Mouse (Mus musculus) heart, embryonic 10.5 days (tissue): Measurements from ENCODE around the gene 1700123K08Rik. TPM values are rescaled to one million over a fixed set of nuclear protein-coding genes. Genes with fewer than 3 reads are reported as not detected.
"Not testable (repeated sequence)": the region's sequence is repeated elsewhere in the genome, so short reads cannot be mapped to it uniquely, and the experiment has no call there.

Experiments used
- DNase-seq: peaks from one replicate; pipeline ENCODE4 v3.0.0-alpha.2; 2017; ENCODE audit warnings: low spot score
- H3K27ac ChIP-seq: fragments of 300-500 bp; sonication (generic); 2 replicates; pipeline ENCODE4 v1.5.1; 2016; ENCODE audit warnings: mild to moderate bottlenecking
- H3K27me3 ChIP-seq: fragments of 300-500 bp; sonication (generic); 2 replicates; pipeline ENCODE4 v1.6.1; 2016; ENCODE audit warnings: mild to moderate bottlenecking; ENCODE audit not compliant: poor library complexity, insufficient read depth, severe bottlenecking
- H3K36me3 ChIP-seq: fragments of 300-500 bp; sonication (generic); 2 replicates; pipeline ENCODE4 v1.6.1; 2016; ENCODE audit warnings: mild to moderate bottlenecking, moderate library complexity
- H3K4me1 ChIP-seq: fragments of 300-500 bp; sonication (generic); 2 replicates; pipeline ENCODE4 v1.6.1; 2016; ENCODE audit warnings: mild to moderate bottlenecking
- H3K4me3 ChIP-seq: fragments of 300-500 bp; sonication (generic); 2 replicates; pipeline ENCODE4 v1.5.1; 2016; ENCODE audit warnings: mild to moderate bottlenecking, moderate library complexity
- H3K9me3 ChIP-seq: fragments of 300-500 bp; sonication (generic); 2 replicates; pipeline ENCODE4 v1.6.1; 2016; ENCODE audit warnings: mild to moderate bottlenecking, moderate library complexity
- WGBS: fragments of 180-500 bp; shearing (Covaris S2); methylation state at CpG from one replicate; pipeline ENCODE4 v1.1.7; 2016; 5-methylcytosine and 5-hydroxymethylcytosine counted together
- microRNA-seq: library from miRNA; unstranded; fragments of <30 nt; microRNA quantifications from one replicate; pipeline ENCODE4, GENCODE M21; 2017
- polyA plus RNA-seq: library from polyadenylated mRNA; unstranded; fragments of >200 nt; fragmentation: Nextera tagmentation; extraction: Ambion mirVana; gene quantifications from 2 replicates; pipeline ENCODE4 v1.2.1, GENCODE M21; 2016

1700123K08Rik gene
- polyA plus RNA-seq, result not detected in 2 replicates

- not testable (repeated sequence) for H3K27ac ChIP-seq, H3K36me3 ChIP-seq, H3K9me3 ChIP-seq, H3K4me1 ChIP-seq, DNase-seq, H3K27me3 ChIP-seq, H3K4me3 ChIP-seq
- WGBS, result 77% methylated on average over 2 of the region's 2 CpGs
Observed at GRCm38 (mm10) chr5:138564612-138565011, at the start of gene 1700123K08Rik. TSS of gene 1700123K08Rik (minus strand) at chr5:138564712.

DNA sequence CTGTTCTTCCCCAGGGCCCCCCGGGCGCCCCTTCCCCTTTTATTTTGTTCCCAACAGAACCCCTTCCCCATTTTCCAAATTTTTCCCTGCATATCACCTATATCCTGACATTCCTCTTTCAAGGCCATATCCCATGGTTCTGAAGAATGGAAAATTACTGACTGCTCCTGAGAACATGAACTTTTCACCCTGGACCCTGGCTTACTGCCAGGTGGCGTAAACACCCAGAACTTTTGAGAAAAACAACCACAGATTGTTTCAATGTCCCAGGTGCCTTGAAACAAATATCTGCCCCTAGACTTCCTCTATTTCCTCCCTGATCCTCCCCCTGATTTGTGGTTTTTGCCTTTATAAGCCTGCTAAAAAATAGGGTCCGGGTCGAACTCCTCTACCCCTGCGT, 22.9 kb upstream of the 1700123K08Rik start:
- peaks cover 8% of the 10 kb centered on the region for H3K9me3 ChIP-seq
- 85% methylated on average over 6 of the region's 6 CpGs for WGBS
- H3K4me1 ChIP-seq, result no peaks in the 10 kb centered on the region
- no peak overlapping the region for H3K4me3 ChIP-seq
- H3K27me3 ChIP-seq, result no peaks in the 10 kb centered on the region
- DNase-seq, result no peak
- no peaks in the 10 kb centered on the region for H3K36me3 ChIP-seq
- H3K27ac ChIP-seq, result no peak overlapping the region

GRCm38 (mm10) chr5:138571623-138572022, 7.1 kb upstream of the 1700123K08Rik start:
- Histone ChIP-seq H3K9me3 (no peaks in the 10 kb centered on the region; the same call in 1 of the 2 replicates), H3K36me3 (no peaks in the 10 kb centered on the region), H3K27ac (no peak overlapping the region), H3K27me3 (no peaks in the 10 kb centered on the region), H3K4me1 (no peaks in the 10 kb centered on the region), H3K4me3 (no peak overlapping the region)
- WGBS, result 48% methylated on average over 4 of the region's 4 CpGs
- no peak for DNase-seq

DNA sequence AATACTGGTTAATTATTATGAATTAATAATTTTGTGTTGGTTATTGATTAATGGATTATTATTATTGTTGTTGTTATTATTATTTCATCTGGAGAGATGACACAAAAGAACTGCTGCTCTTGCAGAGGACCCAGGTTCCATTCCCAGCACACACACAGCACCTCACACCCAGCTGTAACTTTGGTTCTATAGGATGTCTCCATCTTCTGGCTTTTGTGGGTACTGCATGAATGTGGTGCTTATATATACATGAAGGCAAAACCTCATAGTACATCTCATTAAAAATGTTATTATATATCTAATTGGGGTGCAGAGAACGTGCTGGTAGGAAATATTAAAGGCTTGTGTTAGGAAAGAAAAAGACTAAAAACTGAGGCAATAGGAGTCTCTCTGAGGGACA, 11.8 kb downstream of the 1700123K08Rik start:
- WGBS, result 42% methylated on average over 1 of the region's 1 CpGs
- Histone ChIP-seq H3K4me3 (no peak overlapping the region), H3K27ac (no peak overlapping the region), H3K27me3 (no peaks in the 10 kb centered on the region), H3K4me1 (no peaks in the 10 kb centered on the region), H3K36me3 (no peaks in the 10 kb centered on the region), H3K9me3 (no peaks in the 10 kb centered on the region)
- DNase-seq, result no peak

- H3K4me3 ChIP-seq, result no peak overlapping the region
- 77% methylated on average over 1 of the region's 1 CpGs for WGBS
- no peaks in the 10 kb centered on the region for H3K36me3 ChIP-seq
- H3K4me1 ChIP-seq, result no peaks in the 10 kb centered on the region
- H3K9me3 ChIP-seq, result no peaks in the 10 kb centered on the region
- no peak overlapping the region for H3K27ac ChIP-seq
- no peaks in the 10 kb centered on the region for H3K27me3 ChIP-seq
- DNase-seq, result no peak
Observed at GRCm38 (mm10) chr5:138532491-138532890, 32.0 kb downstream of the 1700123K08Rik start.

Small RNA genes lying within 50 kb of the gene (microRNA-seq; reads per million reads assigned to microRNA genes)
- gene Gm24082, result not detected

Other genes starting within 250 kb of the 1700123K08Rik start
- gene Pvrig, start 222.8 kb downstream of the 1700123K08Rik start, polyA plus RNA-seq, result not detected in 2 replicates
- 22.1 and 25.9 TPM in 2 replicates for gene Zfp157, start 123.2 kb downstream of the 1700123K08Rik start, polyA plus RNA-seq
- gene Zfp68, start 55.0 kb upstream of the 1700123K08Rik start, polyA plus RNA-seq, result 38.2 and 40.9 TPM in 2 replicates
- gene A430033K04Rik, start 58.1 kb upstream of the 1700123K08Rik start, polyA plus RNA-seq, result 6.6 and 7.0 TPM in 2 replicates
- gene Fam20c, start 189.8 kb upstream of the 1700123K08Rik start, polyA plus RNA-seq, result 2.4 and 4.9 TPM in 2 replicates